Mouse (Mus musculus) kidney, adult 9 months (tissue): ENCODE measurements around the gene 4930469K13Rik.
A peak's percentile ranks its signal among the peaks of the same experiment; 100 is the strongest.

ENCODE experiments used
- DNase-seq: peaks from one replicate; pipeline ENCODE4 v3.0.0; 2022

4930469K13Rik gene

GRCm38 (mm10) chr11:33974341-33975040 is 123.9 kb downstream of the 4930469K13Rik start:
- DNase-seq: no peak

- DNase-seq: no peak
These were observed 126.2 kb downstream of the 4930469K13Rik start for GRCm38 (mm10) chr11:33972114-33972513.

GRCm38 (mm10) chr11:33969199-33969598 is 129.2 kb downstream of the 4930469K13Rik start:
- no peak for DNase-seq

- no peak for DNase-seq
These were observed 130.6 kb downstream of the 4930469K13Rik start for GRCm38 (mm10) chr11:33967708-33968107.

- DNase-seq: no peak
These were observed 133.0 kb downstream of the 4930469K13Rik start for GRCm38 (mm10) chr11:33965380-33965779.

- DNase-seq: peak; percentile 18
These were observed 135.5 kb downstream of the 4930469K13Rik start, which contains the start of gene Kcnmb1 for GRCm38 (mm10) chr11:33962688-33963407. TSS of gene Kcnmb1 (plus strand) at chr11:33963013.

- DNase-seq: no peak
These were observed 136.2 kb downstream of the 4930469K13Rik start for GRCm38 (mm10) chr11:33962178-33962577.

GRCm38 (mm10) chr11:33958713-33959112 is 139.6 kb downstream of the 4930469K13Rik start:
- DNase-seq: peak; percentile 26

- DNase-seq: no peak
These were observed 140.8 kb downstream of the 4930469K13Rik start for GRCm38 (mm10) chr11:33957595-33957994.

GRCm38 (mm10) chr11:33956623-33957022 is 141.7 kb downstream of the 4930469K13Rik start:
- DNase-seq: no peak

GRCm38 (mm10) chr11:33955982-33956381 is 142.4 kb downstream of the 4930469K13Rik start:
- DNase-seq: no peak

GRCm38 (mm10) chr11:33951684-33952625 is 146.4 kb downstream of the 4930469K13Rik start:
- no peak for DNase-seq

GRCm38 (mm10) chr11:33951155-33951554 is 147.2 kb downstream of the 4930469K13Rik start:
- DNase-seq: no peak

GRCm38 (mm10) chr11:33946501-33946900 is 151.9 kb downstream of the 4930469K13Rik start:
- no peak for DNase-seq

- DNase-seq: no peak
These were observed 153.5 kb downstream of the 4930469K13Rik start for GRCm38 (mm10) chr11:33944786-33945328.

GRCm38 (mm10) chr11:33944067-33944785 is 154.1 kb downstream of the 4930469K13Rik start:
- DNase-seq: peak; percentile 9

- no peak for DNase-seq
These were observed 154.8 kb downstream of the 4930469K13Rik start for GRCm38 (mm10) chr11:33943565-33943964.

GRCm38 (mm10) chr11:33939456-33940113 is 158.8 kb downstream of the 4930469K13Rik start:
- no peak for DNase-seq

- DNase-seq: no peak
These were observed 159.6 kb downstream of the 4930469K13Rik start for GRCm38 (mm10) chr11:33938561-33939274.

GRCm38 (mm10) chr11:33937641-33938040 is 160.7 kb downstream of the 4930469K13Rik start:
- DNase-seq: no peak

GRCm38 (mm10) chr11:33934286-33934685 is 164.1 kb downstream of the 4930469K13Rik start:
- no peak for DNase-seq
